Mouse (Mus musculus): Measurements from ENCODE around the gene Rtn3. TPM values are rescaled to one million over a fixed set of nuclear protein-coding genes. Genes with fewer than 3 reads are reported as not detected.
A peak's percentile ranks its signal among the peaks of the same experiment; 100 is the strongest.

The Rtn3 gene
- polyA plus RNA-seq, 1 experiment from 2014 or later = 116 TPM

GRCm38 (mm10) chr19:7482266-7482598 lies 849 bp downstream of the Rtn3 start:
- Histone ChIP-seq H3K27ac (replicated peaks) (peak overlapping the region; percentile 99), H3K36me3 (ENCODE audit: control insufficient read depth, insufficient read depth, low read length) (no peaks in the 10 kb centered on the region), H3K4me1 (replicated peaks; ENCODE audit: control insufficient read depth, insufficient read depth) (no peaks in the 10 kb centered on the region), H3K4me3 (ENCODE audit: low read depth, low read length) (peak overlapping the region; percentile 95), H3K9me3 (ENCODE audit: control insufficient read depth, low read length) (no peaks in the 10 kb centered on the region), H3K27me3 (ENCODE audit: control insufficient read depth, insufficient read depth, low read length) (no peaks in the 10 kb centered on the region), H3K4me2 (replicated peaks; ENCODE audit: low read depth) (peak overlapping the region; percentile 90), H3K9ac (ENCODE audit: low read length) (peak overlapping the region; percentile 98)
- no peak for DNase-seq (ENCODE audit: low spot score)
- WGBS = 0% methylated on average over 7 of the region's 7 CpGs
- TF ChIP-seq EP300 (optimal IDR thresholded peaks at IDR 0.05) = no peak
- TF ChIP-seq CTCF (IDR thresholded peaks at IDR 0.05; ENCODE audit: low read depth) = no peak
- no peak for ATAC-seq (ENCODE audit: low FRiP score, low TSS enrichment)

- TF ChIP-seq EP300 (optimal IDR thresholded peaks at IDR 0.05) = no peak
- TF ChIP-seq CTCF (IDR thresholded peaks at IDR 0.05; ENCODE audit: low read depth) = no peak
- Histone ChIP-seq H3K27me3 (ENCODE audit: control insufficient read depth, insufficient read depth, low read length) (no peaks in the 10 kb centered on the region), H3K4me1 (replicated peaks; ENCODE audit: control insufficient read depth, insufficient read depth) (no peaks in the 10 kb centered on the region), H3K9ac (ENCODE audit: low read length) (peak overlapping the region; percentile 98), H3K27ac (replicated peaks) (peak overlapping the region; percentile 20; the same call in 1 of the 2 replicates), H3K4me2 (replicated peaks; ENCODE audit: low read depth) (peak overlapping the region; percentile 90), H3K4me3 (ENCODE audit: low read depth, low read length) (peak overlapping the region; percentile 95), H3K9me3 (ENCODE audit: control insufficient read depth, low read length) (no peaks in the 10 kb centered on the region), H3K36me3 (ENCODE audit: control insufficient read depth, insufficient read depth, low read length) (no peaks in the 10 kb centered on the region)
- no peak for ATAC-seq (ENCODE audit: low FRiP score, low TSS enrichment)
- 6% methylated on average over 12 of the region's 12 CpGs for WGBS
- DNase-seq (ENCODE audit: low spot score) = peak; percentile 23
Observed at GRCm38 (mm10) chr19:7481541-7482265, 1.4 kb downstream of the Rtn3 start.

GRCm38 (mm10) chr19:7479751-7480248 lies 3.3 kb downstream of the Rtn3 start:
- Histone ChIP-seq H3K9me3 (ENCODE audit: control insufficient read depth, low read length) (no peaks in the 10 kb centered on the region), H3K4me2 (replicated peaks; ENCODE audit: low read depth) (no peak overlapping the region), H3K27ac (replicated peaks) (no peak overlapping the region), H3K36me3 (ENCODE audit: control insufficient read depth, insufficient read depth, low read length) (no peaks in the 10 kb centered on the region), H3K27me3 (ENCODE audit: control insufficient read depth, insufficient read depth, low read length) (no peaks in the 10 kb centered on the region), H3K4me1 (replicated peaks; ENCODE audit: control insufficient read depth, insufficient read depth) (no peaks in the 10 kb centered on the region), H3K9ac (ENCODE audit: low read length) (no peak overlapping the region), H3K4me3 (ENCODE audit: low read depth, low read length) (no peak overlapping the region)
- WGBS = 95% methylated on average over 3 of the region's 3 CpGs
- TF ChIP-seq CTCF (IDR thresholded peaks at IDR 0.05; ENCODE audit: low read depth) (no peak), EP300 (optimal IDR thresholded peaks at IDR 0.05) (no peak)
- ATAC-seq (ENCODE audit: low FRiP score, low TSS enrichment) (no peak), DNase-seq (ENCODE audit: low spot score) (no peak)

GRCm38 (mm10) chr19:7470643-7471042 lies 12.4 kb downstream of the Rtn3 start:
- 64% methylated on average over 2 of the region's 2 CpGs for WGBS
- Histone ChIP-seq H3K9ac (ENCODE audit: low read length) (no peak overlapping the region), H3K36me3 (ENCODE audit: control insufficient read depth, insufficient read depth, low read length) (no peaks in the 10 kb centered on the region), H3K4me2 (replicated peaks; ENCODE audit: low read depth) (no peak overlapping the region), H3K4me1 (replicated peaks; ENCODE audit: control insufficient read depth, insufficient read depth) (no peaks in the 10 kb centered on the region), H3K9me3 (ENCODE audit: control insufficient read depth, low read length) (no peaks in the 10 kb centered on the region), H3K27me3 (ENCODE audit: control insufficient read depth, insufficient read depth, low read length) (no peaks in the 10 kb centered on the region), H3K27ac (replicated peaks) (no peak overlapping the region), H3K4me3 (ENCODE audit: low read depth, low read length) (no peak overlapping the region)
- DNase-seq (ENCODE audit: low spot score) (no peak), ATAC-seq (ENCODE audit: low FRiP score, low TSS enrichment) (no peak)
- TF ChIP-seq CTCF (IDR thresholded peaks at IDR 0.05; ENCODE audit: low read depth) (no peak), EP300 (optimal IDR thresholded peaks at IDR 0.05) (no peak)

GRCm38 (mm10) chr19:7467915-7468314 lies 15.2 kb downstream of the Rtn3 start:
- TF ChIP-seq CTCF (IDR thresholded peaks at IDR 0.05; ENCODE audit: low read depth) = no peak
- TF ChIP-seq EP300 (optimal IDR thresholded peaks at IDR 0.05) = no peak
- H3K27me3 ChIP-seq (ENCODE audit: control insufficient read depth, insufficient read depth, low read length) = no peaks in the 10 kb centered on the region
- DNase-seq (ENCODE audit: low spot score) (no peak), ATAC-seq (ENCODE audit: low FRiP score, low TSS enrichment) (no peak)
- no peak overlapping the region for H3K27ac ChIP-seq (replicated peaks)
- no peaks in the 10 kb centered on the region for H3K36me3 ChIP-seq (ENCODE audit: control insufficient read depth, insufficient read depth, low read length)
- no peaks in the 10 kb centered on the region for H3K9me3 ChIP-seq (ENCODE audit: control insufficient read depth, low read length)
- H3K9ac ChIP-seq (ENCODE audit: low read length) = no peak overlapping the region
- H3K4me1 ChIP-seq (replicated peaks; ENCODE audit: control insufficient read depth, insufficient read depth) = no peaks in the 10 kb centered on the region
- no peak overlapping the region for H3K4me2 ChIP-seq (replicated peaks; ENCODE audit: low read depth)
- H3K4me3 ChIP-seq (ENCODE audit: low read depth, low read length) = no peak overlapping the region

- H3K27me3 ChIP-seq (ENCODE audit: control insufficient read depth, insufficient read depth, low read length) = no peaks in the 10 kb centered on the region
- no peak for DNase-seq (ENCODE audit: low spot score)
- H3K9ac ChIP-seq (ENCODE audit: low read length) = no peak overlapping the region
- TF ChIP-seq EP300 (optimal IDR thresholded peaks at IDR 0.05) = no peak
- no peak for TF ChIP-seq CTCF (IDR thresholded peaks at IDR 0.05; ENCODE audit: low read depth)
- no peaks in the 10 kb centered on the region for H3K36me3 ChIP-seq (ENCODE audit: control insufficient read depth, insufficient read depth, low read length)
- no peak overlapping the region for H3K4me3 ChIP-seq (ENCODE audit: low read depth, low read length)
- no peaks in the 10 kb centered on the region for H3K9me3 ChIP-seq (ENCODE audit: control insufficient read depth, low read length)
- H3K27ac ChIP-seq (replicated peaks) = no peak overlapping the region
- no peaks in the 10 kb centered on the region for H3K4me1 ChIP-seq (replicated peaks; ENCODE audit: control insufficient read depth, insufficient read depth)
- ATAC-seq (ENCODE audit: low FRiP score, low TSS enrichment) = no peak
- H3K4me2 ChIP-seq (replicated peaks; ENCODE audit: low read depth) = no peak overlapping the region
- WGBS = 81% methylated on average over 2 of the region's 2 CpGs
Observed at GRCm38 (mm10) chr19:7459370-7459769, 23.7 kb downstream of the Rtn3 start.
